In the genomic region with DNA sequence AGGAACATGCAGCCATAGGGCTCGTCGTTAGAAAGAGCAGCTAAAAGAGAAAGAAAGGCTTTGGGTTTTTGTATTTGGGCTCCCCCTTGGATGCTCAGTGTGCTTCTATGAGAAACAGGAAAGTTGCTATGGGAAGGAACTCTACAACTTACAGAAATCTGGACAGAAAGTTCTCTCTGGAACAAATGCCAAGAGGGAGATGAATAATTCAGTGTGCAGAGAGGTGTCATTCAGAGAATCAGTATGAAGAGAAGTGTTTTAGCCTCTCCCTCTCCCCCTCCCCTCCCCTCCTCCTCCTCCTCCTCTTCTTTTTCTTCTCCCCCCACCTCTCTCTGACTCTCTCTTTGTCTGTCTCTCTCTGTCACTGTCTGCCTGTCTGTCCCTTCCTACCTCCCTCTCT, we compare ENCODE assay signal across 16 mouse cellular contexts.
DNase-seq lines count a peak whose midpoint lies in the region; ATAC-seq and TF ChIP-seq lines count a peak whose summit lies in the region.
"Had no signal": no experiment of that assay in that cellular context is flagged by ENCODE, and none has a peak within 500 bp of the region (broad histone marks: within the 10 kb centered on the region; RNA-seq: fewer than 3 reads in every experiment).

No protein-coding gene starts in this region.

- peak overlapping the region; percentile 61 for H3K27ac ChIP-seq in hindbrain, embryonic 15.5 days (replicated peaks)
- no peak overlapping the region for H3K27ac ChIP-seq in hindbrain, embryonic 11.5 days (ENCODE audit: low read depth, low read length)
- H3K27ac ChIP-seq in lung, embryonic 14.5 days (ENCODE audit: low read depth), result peak overlapping the region; percentile 51; the same call in 1 of the 2 replicates
- peak overlapping the region; percentile 58 for H3K27ac ChIP-seq in forebrain, postnatal 0 days (ENCODE audit: low read depth, low read length)
- H3K27ac ChIP-seq: embryonic facial prominence, embryonic 13.5 days; heart, embryonic 10.5 days; limb, embryonic 10.5 days; liver, embryonic 15.5 days had no signal

- H3K9ac ChIP-seq in hindbrain, embryonic 15.5 days, result no peak overlapping the region
- no peak overlapping the region for H3K9ac ChIP-seq in hindbrain, embryonic 11.5 days (ENCODE audit: low read depth, low read length)
- no peak overlapping the region for H3K9ac ChIP-seq in lung, embryonic 14.5 days
- H3K9ac ChIP-seq in forebrain, postnatal 0 days, result no peak overlapping the region
- H3K9ac ChIP-seq: embryonic facial prominence, embryonic 13.5 days; liver, embryonic 15.5 days had no signal

- ATAC-seq in hindbrain, embryonic 15.5 days (ENCODE audit: low FRiP score, low read depth), result no peak
- no peak for ATAC-seq in hindbrain, embryonic 11.5 days (ENCODE audit: low FRiP score)
- ATAC-seq in lung, embryonic 14.5 days (ENCODE audit: insufficient read depth), result no peak
- peak; percentile 59 for ATAC-seq in forebrain, postnatal 0 days
- ATAC-seq: intestine, embryonic 16.5 days had no signal

- no peaks in the 10 kb centered on the region for H3K9me3 ChIP-seq in hindbrain, embryonic 15.5 days
- no peaks in the 10 kb centered on the region for H3K9me3 ChIP-seq in hindbrain, embryonic 11.5 days (ENCODE audit: control insufficient read depth, low read length)
- no peaks in the 10 kb centered on the region for H3K9me3 ChIP-seq in lung, embryonic 14.5 days (ENCODE audit: low read depth, low read length)
- no peaks in the 10 kb centered on the region for H3K9me3 ChIP-seq in forebrain, postnatal 0 days (ENCODE audit: low read length)
- H3K9me3 ChIP-seq: embryonic facial prominence, embryonic 13.5 days; heart, embryonic 10.5 days; limb, embryonic 10.5 days; liver, embryonic 15.5 days had no signal

- DNase-seq in hindbrain, embryonic 11.5 days (ENCODE audit: low spot score), result no peak
- no peak for DNase-seq in lung, embryonic 14.5 days
- DNase-seq in lung, postnatal 25 days (ENCODE audit: low spot score), result no peak
- peak; percentile 76 for DNase-seq in brain, embryonic 14.5 days (ENCODE audit: low read depth)
- peak; percentile 73 for DNase-seq in forebrain, postnatal 0 days
- DNase-seq in gastrocnemius, postnatal 14 days, result no peak
- DNase-seq: cerebellum, adult 18-20 months; gastrocnemius, postnatal 25 days; right cerebral cortex, postnatal 25 days; thymus, postnatal 4 days had no signal

- H3K4me3 ChIP-seq in hindbrain, embryonic 15.5 days, result no peak overlapping the region
- H3K4me3 ChIP-seq in hindbrain, embryonic 11.5 days (ENCODE audit: low read depth, low read length), result no peak overlapping the region
- H3K4me3 ChIP-seq in lung, embryonic 14.5 days (ENCODE audit: low read depth, low read length), result no peak overlapping the region
- H3K4me3 ChIP-seq in forebrain, postnatal 0 days (ENCODE audit: low read depth, low read length), result no peak overlapping the region
- H3K4me3 ChIP-seq: embryonic facial prominence, embryonic 13.5 days; heart, embryonic 10.5 days; limb, embryonic 10.5 days; liver, embryonic 15.5 days had no signal

- no peak for TF ChIP-seq CTCF in lung, embryonic 14.5 days (IDR thresholded peaks at IDR 0.05; ENCODE audit: low read depth)
- TF ChIP-seq CTCF in brain, embryonic 14.5 days (IDR thresholded peaks at IDR 0.05; ENCODE audit: borderline replicate concordance, extremely low read depth, insufficient read depth, insufficient read length), result no peak
- no peak for TF ChIP-seq CTCF in forebrain, postnatal 0 days (IDR thresholded peaks at IDR 0.05; ENCODE audit: low read depth)

- intact Hi-C loops in gastrocnemius, postnatal 14 days (cut with DNase I; ENCODE audit: low total_unique reads), result no loop called here

- no peak overlapping the region for H3K4me2 ChIP-seq in hindbrain, embryonic 15.5 days
- no peak overlapping the region for H3K4me2 ChIP-seq in hindbrain, embryonic 11.5 days (replicated peaks; ENCODE audit: low read depth, low read length)
- no peak overlapping the region for H3K4me2 ChIP-seq in lung, embryonic 14.5 days
- peak overlapping the region; percentile 13; the same call in 1 of the 2 replicates for H3K4me2 ChIP-seq in forebrain, postnatal 0 days (ENCODE audit: low read depth)
- H3K4me2 ChIP-seq: embryonic facial prominence, embryonic 13.5 days; liver, embryonic 15.5 days had no signal

- H3K4me1 ChIP-seq in hindbrain, embryonic 15.5 days (replicated peaks), result peaks cover 47% of the 10 kb centered on the region
- H3K4me1 ChIP-seq in hindbrain, embryonic 11.5 days (replicated peaks; ENCODE audit: control insufficient read depth, insufficient read depth, low read length), result 0 out of 2 replicates have a peak, but pooled peaks cover 2% of the 10 kb centered on the region
- peaks cover 25% of the 10 kb centered on the region for H3K4me1 ChIP-seq in lung, embryonic 14.5 days (ENCODE audit: insufficient read depth)
- H3K4me1 ChIP-seq in forebrain, postnatal 0 days (ENCODE audit: insufficient read depth), result peaks cover 25% of the 10 kb centered on the region; the same call in 1 of the 2 replicates

- 50% methylated on average over 2 of the region's 2 CpGs for WGBS in hindbrain, embryonic 15.5 days
- 66% methylated on average over 2 of the region's 2 CpGs for WGBS in hindbrain, embryonic 11.5 days
- WGBS in lung, embryonic 14.5 days, result 64% methylated on average over 2 of the region's 2 CpGs
- WGBS in forebrain, postnatal 0 days, result 17% methylated on average over 2 of the region's 2 CpGs

- no peak for TF ChIP-seq POLR2A in brain, embryonic 14.5 days (IDR thresholded peaks at IDR 0.05; ENCODE audit: borderline replicate concordance, extremely low read depth, insufficient read depth, insufficient read length, poor library complexity, severe bottlenecking)

- H3K27me3 ChIP-seq in hindbrain, embryonic 15.5 days, result no peaks in the 10 kb centered on the region
- H3K27me3 ChIP-seq in hindbrain, embryonic 11.5 days (ENCODE audit: control insufficient read depth, insufficient read depth, low read length), result no peaks in the 10 kb centered on the region
- no peaks in the 10 kb centered on the region for H3K27me3 ChIP-seq in lung, embryonic 14.5 days (ENCODE audit: insufficient read depth, low read length)
- no peaks in the 10 kb centered on the region for H3K27me3 ChIP-seq in forebrain, postnatal 0 days (ENCODE audit: insufficient read depth, low read length)
- H3K27me3 ChIP-seq: embryonic facial prominence, embryonic 13.5 days; liver, embryonic 15.5 days had no signal

- H3K36me3 ChIP-seq in hindbrain, embryonic 15.5 days, result no peaks in the 10 kb centered on the region
- H3K36me3 ChIP-seq in hindbrain, embryonic 11.5 days (ENCODE audit: control insufficient read depth, insufficient read depth, low read length), result no peaks in the 10 kb centered on the region
- H3K36me3 ChIP-seq in lung, embryonic 14.5 days (ENCODE audit: insufficient read depth), result no peaks in the 10 kb centered on the region
- H3K36me3 ChIP-seq in forebrain, postnatal 0 days (ENCODE audit: insufficient read depth), result no peaks in the 10 kb centered on the region
- H3K36me3 ChIP-seq: embryonic facial prominence, embryonic 13.5 days; heart, embryonic 10.5 days; limb, embryonic 10.5 days; liver, embryonic 15.5 days had no signal

Comparison
In these comparisons a context has a peak if more than half of its experiments do, and no peak if none do; other contexts are left out.
1. DNase-seq: peak in brain, embryonic 14.5 days (single experiment) and forebrain, postnatal 0 days (single experiment); none in hindbrain, embryonic 11.5 days (single experiment), lung, embryonic 14.5 days (single experiment), lung, postnatal 25 days (single experiment) and gastrocnemius, postnatal 14 days (single experiment).